Mouse (Mus musculus) kidney, adult 2 months (tissue): Measurements from ENCODE around the gene Prkar1a. TPM values are rescaled to one million over a fixed set of nuclear protein-coding genes. Genes with fewer than 3 reads are reported as not detected.

ENCODE experiments used
- DNase-seq: peaks from one replicate; pipeline ENCODE4 v3.0.0; 2021
- H3K27ac ChIP-seq: fragments of 200-500 bp; 2 replicates; pipeline ENCODE4 v1.5.1; 2012; ENCODE audit warnings: low read depth, low read length, control low read depth, inconsistent platforms; ENCODE audit not compliant: insufficient read depth
- H3K27me3 ChIP-seq: fragments of 200-500 bp; replicated peaks from 2 replicates; pipeline ENCODE4 v1.6.1; 2012; ENCODE audit warnings: mild to moderate bottlenecking, moderate library complexity, low read length, inconsistent platforms; ENCODE audit not compliant: control insufficient read depth, insufficient read depth
- H3K36me3 ChIP-seq: fragments of 200-500 bp; 2 replicates; pipeline ENCODE4 v1.6.1; 2012; ENCODE audit warnings: mild to moderate bottlenecking, moderate library complexity, low read length, inconsistent platforms; ENCODE audit not compliant: control insufficient read depth, insufficient read depth
- H3K4me1 ChIP-seq: fragments of 200-500 bp; 2 replicates; pipeline ENCODE4 v1.6.1; 2011; ENCODE audit warnings: low read length; ENCODE audit not compliant: control insufficient read depth, insufficient read depth
- H3K4me3 ChIP-seq: fragments of 200-500 bp; 2 replicates; pipeline ENCODE4 v1.5.1; 2011; ENCODE audit warnings: mild to moderate bottlenecking, low read depth, low read length, control low read depth; ENCODE audit not compliant: insufficient read depth
- CTCF ChIP-seq: fragments of 200-500 bp; conservative IDR thresholded peaks from 2 replicates; pipeline ENCODE4 v1.5.1; 2011; ENCODE audit warnings: low read depth, mild to moderate bottlenecking, control low read depth, low read length, moderate library complexity, mixed read lengths; ENCODE audit not compliant: insufficient read depth, insufficient read length
- POLR2A ChIP-seq: fragments of 200-500 bp; IDR thresholded peaks from one replicate; pipeline ENCODE4 v1.6.1; 2011; ENCODE audit warnings: low read depth, low read length, control low read depth
- WGBS: fragments of 180-500 bp; shearing (Covaris S2); methylation state at CpG from one replicate; pipeline ENCODE4 v1.1.7; 2018; 5-methylcytosine and 5-hydroxymethylcytosine counted together
- polyA plus RNA-seq: library from polyadenylated mRNA; depleted of rRNA; stranded (reverse); fragments of >200 nt; gene quantifications from 2 replicates; pipeline ENCODE4 v1.2.3, GENCODE M21; 2012

Gene Prkar1a
- polyA plus RNA-seq, 1 experiment, result 102 TPM

GRCm38 (mm10) chr11:109641498-109642222, 7.5 kb upstream of the Prkar1a start:
- Histone ChIP-seq H3K36me3 (no peaks in the 10 kb centered on the region), H3K4me1 (peaks cover 17% of the 10 kb centered on the region; the same call in 1 of the 2 replicates), H3K27me3 (no peaks in the 10 kb centered on the region), H3K4me3 (no peak overlapping the region), H3K27ac (peak overlapping the region; percentile 73)
- WGBS, result 25% methylated on average over 5 of the region's 5 CpGs
- peak; percentile 88 for DNase-seq
- TF ChIP-seq CTCF (no peak), POLR2A (no peak)

- DNase-seq, result peak; percentile 48
- Histone ChIP-seq H3K27ac (peak overlapping the region; percentile 28), H3K4me1 (peaks cover 9% of the 10 kb centered on the region), H3K27me3 (no peaks in the 10 kb centered on the region), H3K36me3 (no peaks in the 10 kb centered on the region), H3K4me3 (no peak overlapping the region)
- TF ChIP-seq POLR2A, result no peak
- no peak for TF ChIP-seq CTCF
- WGBS, result 52% methylated on average over 7 of the region's 7 CpGs
These were observed 695 bp upstream of the Prkar1a start for GRCm38 (mm10) chr11:109648510-109648909.

- peaks cover 17% of the 10 kb centered on the region for H3K4me1 ChIP-seq
- peak overlapping the region; percentile 97 for H3K4me3 ChIP-seq
- peaks cover 3% of the 10 kb centered on the region; the same call in 1 of the 2 replicates for H3K36me3 ChIP-seq
- H3K27me3 ChIP-seq, result no peaks in the 10 kb centered on the region
- peak overlapping the region; percentile 78 for H3K27ac ChIP-seq
- TF ChIP-seq CTCF (no peak), POLR2A (peak; percentile 30)
- DNase-seq, result peak; percentile 77
- WGBS, result 2% methylated on average over 31 of the region's 31 CpGs
These were observed 933 bp downstream of the Prkar1a start for GRCm38 (mm10) chr11:109649975-109650701.

GRCm38 (mm10) chr11:109650788-109651565, 1.8 kb downstream of the Prkar1a start:
- peaks cover 19% of the 10 kb centered on the region for H3K4me1 ChIP-seq
- peak; percentile 96 for DNase-seq
- TF ChIP-seq CTCF (no peak), POLR2A (peak; percentile 86)
- peak overlapping the region; percentile 99 for H3K27ac ChIP-seq
- WGBS, result under 1% methylated on average over 86 of the region's 90 CpGs
- H3K36me3 ChIP-seq, result peaks cover 3% of the 10 kb centered on the region; the same call in 1 of the 2 replicates
- H3K27me3 ChIP-seq, result no peaks in the 10 kb centered on the region
- H3K4me3 ChIP-seq, result peak overlapping the region; percentile 97

GRCm38 (mm10) chr11:109651566-109652024, 2.4 kb downstream of the Prkar1a start:
- TF ChIP-seq POLR2A, result no peak
- Histone ChIP-seq H3K36me3 (peaks cover 3% of the 10 kb centered on the region; the same call in 1 of the 2 replicates), H3K4me1 (peaks cover 19% of the 10 kb centered on the region), H3K27ac (peak overlapping the region; percentile 76), H3K27me3 (no peaks in the 10 kb centered on the region), H3K4me3 (peak overlapping the region; percentile 97)
- WGBS, result under 1% methylated on average over 21 of the region's 21 CpGs
- peak; percentile 56 for DNase-seq

- peak overlapping the region; percentile 17 for H3K4me3 ChIP-seq
- no peak for DNase-seq
These were observed 3.3 kb downstream of the Prkar1a start for GRCm38 (mm10) chr11:109652505-109652904.

More at GRCm38 (mm10) chr11:109652505-109652904, 3.3 kb downstream of the Prkar1a start:
- Histone ChIP-seq H3K36me3 (peaks cover 3% of the 10 kb centered on the region; the same call in 1 of the 2 replicates), H3K4me1 (peaks cover 19% of the 10 kb centered on the region), H3K27ac (peak overlapping the region; percentile 37; the same call in 1 of the 2 replicates), H3K27me3 (no peaks in the 10 kb centered on the region)
- 10% methylated on average over 6 of the region's 6 CpGs for WGBS
- TF ChIP-seq CTCF (no peak), POLR2A (no peak)
